Mouse (Mus musculus) liver, embryonic 12.5 days (tissue): ENCODE results near the gene Sema4b. TPM values are rescaled to one million over a fixed set of nuclear protein-coding genes. Genes with fewer than 3 reads are reported as not detected.

Experiments
- ATAC-seq: fragments of 200-750 bp; cut with Nextera tagmentation; 2 replicates; pipeline ENCODE4 v1.8.0; 2017; ENCODE audit warnings: moderate number of reproducible peaks, mild to moderate bottlenecking, moderate library complexity
- H3K27ac ChIP-seq: fragments of 300-500 bp; sonication (generic); 2 replicates; pipeline ENCODE4 v1.5.1; 2016; ENCODE audit warnings: mild to moderate bottlenecking
- H3K27me3 ChIP-seq: fragments of 300-500 bp; sonication (generic); replicated peaks from 2 replicates; pipeline ENCODE4 v1.6.1; 2016; ENCODE audit warnings: mild to moderate bottlenecking, moderate library complexity
- H3K36me3 ChIP-seq: fragments of 300-500 bp; sonication (generic); 2 replicates; pipeline ENCODE4 v1.6.1; 2016; ENCODE audit warnings: mild to moderate bottlenecking, moderate library complexity
- H3K4me1 ChIP-seq: fragments of 300-500 bp; sonication (generic); 2 replicates; pipeline ENCODE4 v1.6.1; 2016
- H3K4me2 ChIP-seq: fragments of 300-500 bp; sonication (generic); 2 replicates; pipeline ENCODE4 v1.6.1; 2016; ENCODE audit warnings: mild to moderate bottlenecking, moderate library complexity
- H3K4me3 ChIP-seq: fragments of 300-500 bp; sonication (generic); 2 replicates; pipeline ENCODE4 v1.5.1; 2016; ENCODE audit warnings: mild to moderate bottlenecking, moderate library complexity
- H3K9ac ChIP-seq: fragments of 300-500 bp; sonication (generic); 2 replicates; pipeline ENCODE4 v1.6.1; 2016; ENCODE audit warnings: mild to moderate bottlenecking, moderate library complexity
- H3K9me3 ChIP-seq: fragments of 300-500 bp; sonication (generic); replicated peaks from 2 replicates; pipeline ENCODE4 v1.6.1; 2016; ENCODE audit warnings: mild to moderate bottlenecking, moderate library complexity
- whole genome bisulfite sequencing: fragments of 180-500 bp; shearing (Covaris S2); methylation state at CpG from one replicate; pipeline ENCODE4 v1.1.7; 2016; ENCODE audit not compliant: insufficient replicate concordance; 5-methylcytosine and 5-hydroxymethylcytosine counted together
- polyA plus RNA-seq: library from polyadenylated mRNA; unstranded; fragments of >200 nt; fragmentation: Nextera tagmentation; extraction: Ambion mirVana; gene quantifications from 2 replicates; pipeline ENCODE4 v1.2.1, GENCODE M21; 2016

Gene Sema4b
- polyA plus RNA-seq, 1 experiment from 2014 or later = 17.9 TPM

- Histone ChIP-seq H3K9ac (no peak overlapping the region), H3K9me3 (no peaks in the 10 kb centered on the region), H3K4me2 (no peak overlapping the region), H3K27ac (no peak overlapping the region), H3K36me3 (no peaks in the 10 kb centered on the region), H3K4me3 (no peak overlapping the region), H3K27me3 (no peaks in the 10 kb centered on the region; the same call in 1 of the 2 replicates), H3K4me1 (peaks cover 30% of the 10 kb centered on the region)
- 85% methylated on average over 6 of the region's 6 CpGs for WGBS
- ATAC-seq = no peak
Observed at GRCm38 (mm10) chr7:80179327-80179726, 7.3 kb upstream of the Sema4b start.

GRCm38 (mm10) chr7:80179790-80180189 is 6.9 kb upstream of the Sema4b start:
- Histone ChIP-seq H3K36me3 (no peaks in the 10 kb centered on the region), H3K4me2 (no peak overlapping the region), H3K27me3 (no peaks in the 10 kb centered on the region; the same call in 1 of the 2 replicates), H3K4me1 (peaks cover 33% of the 10 kb centered on the region), H3K9ac (no peak overlapping the region), H3K27ac (no peak overlapping the region), H3K4me3 (no peak overlapping the region), H3K9me3 (no peaks in the 10 kb centered on the region)
- 80% methylated on average over 6 of the region's 6 CpGs for WGBS
- no peak for ATAC-seq

- H3K27me3 ChIP-seq = no peaks in the 10 kb centered on the region; the same call in 1 of the 2 replicates
- peaks cover 37% of the 10 kb centered on the region for H3K4me1 ChIP-seq
- no peaks in the 10 kb centered on the region for H3K36me3 ChIP-seq
- no peak for ATAC-seq
- WGBS = 60% methylated on average over 3 of the region's 3 CpGs
- H3K9me3 ChIP-seq = no peaks in the 10 kb centered on the region
- H3K4me2 ChIP-seq = no peak overlapping the region
- no peak overlapping the region for H3K9ac ChIP-seq
- H3K4me3 ChIP-seq = no peak overlapping the region
- H3K27ac ChIP-seq = no peak overlapping the region
Observed at GRCm38 (mm10) chr7:80180202-80180601, 6.4 kb upstream of the Sema4b start.

- ATAC-seq = peak; percentile 50; the same call in 1 of the 2 replicates
- Histone ChIP-seq H3K4me3 (no peak overlapping the region), H3K4me1 (peaks cover 46% of the 10 kb centered on the region), H3K9me3 (no peaks in the 10 kb centered on the region), H3K27me3 (no peaks in the 10 kb centered on the region), H3K27ac (0 out of 2 replicates have a peak overlapping the region, but pooled peaks have one; percentile 20), H3K9ac (0 out of 2 replicates have a peak overlapping the region, but pooled peaks have one; percentile 19), H3K36me3 (no peaks in the 10 kb centered on the region), H3K4me2 (no peak overlapping the region)
- 10% methylated on average over 2 of the region's 2 CpGs for WGBS
Observed at GRCm38 (mm10) chr7:80181078-80181477, 5.6 kb upstream of the Sema4b start.

- Histone ChIP-seq H3K9ac (no peak overlapping the region), H3K36me3 (no peaks in the 10 kb centered on the region), H3K4me1 (peaks cover 57% of the 10 kb centered on the region), H3K4me3 (no peak overlapping the region), H3K27me3 (no peaks in the 10 kb centered on the region), H3K9me3 (no peaks in the 10 kb centered on the region), H3K27ac (no peak overlapping the region), H3K4me2 (no peak overlapping the region)
- ATAC-seq = no peak
Observed at GRCm38 (mm10) chr7:80182139-80182538, 4.5 kb upstream of the Sema4b start.

GRCm38 (mm10) chr7:80183466-80183865 is 3.2 kb upstream of the Sema4b start:
- no peak for ATAC-seq
- peaks cover 12% of the 10 kb centered on the region for H3K27me3 ChIP-seq
- H3K36me3 ChIP-seq = no peaks in the 10 kb centered on the region
- no peaks in the 10 kb centered on the region for H3K9me3 ChIP-seq
- H3K4me2 ChIP-seq = no peak overlapping the region
- H3K4me1 ChIP-seq = peaks cover 70% of the 10 kb centered on the region
- H3K4me3 ChIP-seq = no peak overlapping the region
- H3K27ac ChIP-seq = no peak overlapping the region
- no peak overlapping the region for H3K9ac ChIP-seq
- 88% methylated on average over 1 of the region's 1 CpGs for WGBS

- H3K4me2 ChIP-seq = no peak overlapping the region
- peaks cover 14% of the 10 kb centered on the region for H3K27me3 ChIP-seq
- no peaks in the 10 kb centered on the region for H3K9me3 ChIP-seq
- no peak overlapping the region for H3K27ac ChIP-seq
- peaks cover 75% of the 10 kb centered on the region for H3K4me1 ChIP-seq
- H3K9ac ChIP-seq = no peak overlapping the region
- 70% methylated on average over 5 of the region's 5 CpGs for WGBS
- H3K4me3 ChIP-seq = no peak overlapping the region
- no peaks in the 10 kb centered on the region for H3K36me3 ChIP-seq
- no peak for ATAC-seq
Observed at GRCm38 (mm10) chr7:80183969-80184368, 2.7 kb upstream of the Sema4b start.

- peak overlapping the region; percentile 87 for H3K27ac ChIP-seq
- peaks cover 81% of the 10 kb centered on the region for H3K4me1 ChIP-seq
- no peaks in the 10 kb centered on the region for H3K9me3 ChIP-seq
- ATAC-seq = no peak
- 57% methylated on average over 4 of the region's 4 CpGs for WGBS
- no peak overlapping the region for H3K9ac ChIP-seq
- no peaks in the 10 kb centered on the region for H3K36me3 ChIP-seq
- H3K4me3 ChIP-seq = no peak overlapping the region
- H3K4me2 ChIP-seq = no peak overlapping the region
- peaks cover 14% of the 10 kb centered on the region for H3K27me3 ChIP-seq
Observed at GRCm38 (mm10) chr7:80184551-80184950, 2.1 kb upstream of the Sema4b start.

GRCm38 (mm10) chr7:80184968-80185367 is 1.7 kb upstream of the Sema4b start:
- Histone ChIP-seq H3K36me3 (no peaks in the 10 kb centered on the region), H3K27me3 (peaks cover 14% of the 10 kb centered on the region), H3K9ac (peak overlapping the region; percentile 79; the same call in 1 of the 2 replicates), H3K4me2 (no peak overlapping the region), H3K4me3 (no peak overlapping the region), H3K27ac (peak overlapping the region; percentile 87), H3K4me1 (peaks cover 82% of the 10 kb centered on the region), H3K9me3 (no peaks in the 10 kb centered on the region)
- no peak for ATAC-seq
- WGBS = 57% methylated on average over 6 of the region's 6 CpGs

GRCm38 (mm10) chr7:80186021-80186420 is 620 bp upstream of the Sema4b start:
- Histone ChIP-seq H3K4me1 (peaks cover 80% of the 10 kb centered on the region), H3K4me2 (peak overlapping the region; percentile 89), H3K27ac (peak overlapping the region; percentile 87), H3K36me3 (no peaks in the 10 kb centered on the region), H3K27me3 (peaks cover 14% of the 10 kb centered on the region), H3K4me3 (peak overlapping the region; percentile 65), H3K9me3 (no peaks in the 10 kb centered on the region), H3K9ac (peak overlapping the region; percentile 79)
- peak; percentile 87 for ATAC-seq
- WGBS = 7% methylated on average over 8 of the region's 8 CpGs

GRCm38 (mm10) chr7:80187501-80187900 is 860 bp downstream of the Sema4b start:
- WGBS = 70% methylated on average over 12 of the region's 12 CpGs
- Histone ChIP-seq H3K9ac (peak overlapping the region; percentile 79), H3K27me3 (peaks cover 14% of the 10 kb centered on the region), H3K27ac (peak overlapping the region; percentile 87), H3K9me3 (no peaks in the 10 kb centered on the region), H3K4me3 (peak overlapping the region; percentile 65), H3K36me3 (no peaks in the 10 kb centered on the region), H3K4me1 (peaks cover 80% of the 10 kb centered on the region), H3K4me2 (peak overlapping the region; percentile 89)
- no peak for ATAC-seq

GRCm38 (mm10) chr7:80188579-80189125 is 2.0 kb downstream of the Sema4b start:
- Histone ChIP-seq H3K4me1 (peaks cover 89% of the 10 kb centered on the region), H3K36me3 (no peaks in the 10 kb centered on the region), H3K27ac (no peak overlapping the region), H3K4me2 (no peak overlapping the region), H3K27me3 (peaks cover 14% of the 10 kb centered on the region), H3K9me3 (no peaks in the 10 kb centered on the region), H3K9ac (no peak overlapping the region), H3K4me3 (no peak overlapping the region)
- ATAC-seq = no peak
- WGBS = 92% methylated on average over 2 of the region's 2 CpGs
